Mouse (Mus musculus) c-Kit-positive CD71-positive TER-119-negative erythroid progenitor cells, embryonic 14.5 days (primary cell): ENCODE measurements around the gene Olfr228.
"Not testable (repeated sequence)": the region's sequence is repeated elsewhere in the genome, so short reads cannot be mapped to it uniquely, and the experiment has no call there.

Experiments
- DNase-seq: peaks from one replicate; pipeline ENCODE4 v3.0.0-alpha.2; 2013; ENCODE audit warnings: low read depth

Gene Olfr228

DNA sequence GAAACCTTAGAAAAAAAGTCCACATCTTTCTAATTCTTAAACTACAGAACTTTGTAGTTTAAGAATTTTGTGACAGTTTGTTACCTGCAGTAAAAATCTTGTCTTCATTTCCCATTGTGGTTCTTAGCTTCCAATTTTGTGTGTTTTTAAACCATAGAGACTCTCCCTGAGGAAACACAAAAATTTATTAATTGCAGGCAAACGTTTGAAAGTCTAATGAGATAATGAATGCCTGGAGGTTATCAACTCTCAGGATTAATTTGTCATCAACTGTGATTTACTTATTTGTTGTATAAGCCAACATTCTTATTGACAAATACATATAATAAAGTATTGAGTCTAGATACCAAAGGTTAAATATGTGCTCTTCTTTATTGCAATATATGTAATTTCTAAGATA lies at the start of gene Olfr228:
Gene Olfr228 (minus strand): TSS at position 101 of the 400 bp plus-strand sequence.
- DNase-seq = no peak

DNA sequence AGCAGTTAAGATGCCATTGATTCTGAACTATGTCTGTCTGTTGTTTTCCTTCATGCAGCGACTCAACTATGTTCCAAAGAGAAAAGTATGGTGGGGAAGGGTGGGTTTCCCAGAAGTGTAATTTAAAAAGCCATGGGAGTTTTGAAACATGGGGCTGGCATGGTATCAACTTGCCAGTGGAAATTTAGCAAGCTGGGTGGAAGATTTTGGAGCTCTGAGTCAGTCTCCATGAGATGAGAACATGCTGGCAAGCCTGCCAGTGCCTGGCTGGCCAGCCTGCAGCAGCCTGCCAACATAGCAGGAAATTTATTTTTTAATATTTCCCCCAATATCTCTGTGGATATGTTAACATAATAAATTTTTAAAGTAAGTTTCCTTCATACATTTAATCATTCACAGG lies 43.8 kb upstream of the Olfr228 start:
- no peak for DNase-seq

DNA sequence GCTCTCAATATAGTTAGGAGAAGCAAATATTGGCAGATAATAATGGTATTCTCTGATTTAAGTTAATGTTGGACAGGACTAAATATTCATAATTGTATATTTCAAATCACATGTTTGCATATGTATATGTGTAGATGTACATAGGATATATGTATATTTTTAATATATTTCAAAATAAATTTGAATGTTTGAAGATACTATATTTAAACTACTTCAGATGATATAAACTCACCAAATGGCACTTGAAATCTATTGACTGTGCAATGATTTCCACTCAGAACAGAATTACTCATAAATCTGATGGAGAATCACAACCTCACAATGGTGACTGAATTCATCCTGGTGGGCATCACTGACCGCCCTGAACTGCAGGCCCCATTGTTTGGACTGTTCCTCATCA lies 21.0 kb upstream of the Olfr228 start, which contains the start of gene Olfr1076:
Gene Olfr1076 (plus strand): TSS at position 301 of the 400 bp plus-strand sequence.
- no peak for DNase-seq

DNA sequence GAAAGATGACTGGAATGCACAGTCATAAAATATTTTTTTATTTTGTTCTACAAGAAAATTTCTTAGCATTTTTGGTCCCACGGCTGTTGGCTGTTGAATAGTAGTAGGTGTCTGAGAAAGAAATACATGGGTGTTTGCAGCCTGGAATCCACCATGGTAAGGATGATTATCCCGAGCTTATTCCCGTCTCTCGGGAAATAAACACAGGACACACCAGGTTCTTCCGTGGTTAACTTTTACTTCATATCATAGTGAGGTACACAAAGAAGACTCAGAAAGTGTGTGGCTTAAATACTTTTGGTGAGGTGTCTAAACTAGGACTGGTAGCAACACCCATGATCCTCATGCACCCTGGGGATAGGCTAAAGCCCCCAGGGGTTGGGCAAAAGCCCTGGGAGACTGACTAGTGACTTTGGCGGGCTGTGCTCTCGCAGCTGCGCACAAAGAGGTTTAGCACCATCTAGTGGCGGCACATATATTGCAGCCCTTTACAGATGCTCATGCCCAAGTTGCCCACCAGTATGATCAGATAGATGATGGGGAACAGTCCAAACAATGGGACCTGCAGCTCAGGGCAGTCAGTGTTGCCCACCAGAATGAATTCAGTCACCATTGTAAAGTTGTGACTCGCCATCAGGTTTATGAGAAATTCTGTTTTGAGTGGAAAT lies 22.6 kb downstream of the Olfr228 start:
- DNase-seq = no peak

DNA sequence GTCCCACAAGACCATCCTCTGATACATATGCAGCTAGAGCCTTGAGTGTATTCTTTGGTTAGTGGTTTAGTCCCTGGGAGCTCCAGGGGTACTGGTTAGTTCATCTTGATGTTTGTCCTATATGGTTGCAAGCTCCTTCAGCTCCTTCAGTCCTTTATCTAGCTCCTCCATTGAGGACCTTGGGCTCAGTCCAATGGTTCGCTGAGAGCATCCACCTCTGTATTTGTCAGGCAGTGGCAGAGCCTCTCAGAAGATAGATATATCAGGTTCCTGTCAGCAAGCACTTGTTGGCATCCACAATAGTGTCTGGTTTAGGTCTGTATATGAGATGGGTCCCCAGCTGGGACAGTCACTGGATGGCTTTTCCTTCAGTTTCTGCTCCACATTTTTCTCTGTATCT lies 26.8 kb downstream of the Olfr228 start:
- no peak for DNase-seq

DNA sequence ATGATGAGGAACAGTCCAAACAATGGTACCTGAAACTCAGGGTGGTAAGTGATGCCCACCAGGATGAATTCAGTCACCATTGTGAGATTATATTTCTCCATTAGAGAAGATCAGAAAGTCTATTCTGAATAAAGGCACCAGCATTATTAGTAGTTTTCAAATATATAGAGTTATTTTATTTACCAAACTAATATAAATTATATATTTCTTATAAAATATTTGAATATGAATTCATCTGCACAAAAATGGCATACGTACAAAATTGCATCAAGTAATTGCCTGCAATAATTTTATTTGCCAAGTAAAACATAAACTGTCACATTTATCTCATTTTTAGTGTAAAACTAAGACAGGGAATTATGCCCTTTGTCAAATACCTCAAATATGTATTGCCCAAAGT lies 31.0 kb downstream of the Olfr228 start, which contains the start of gene Olfr1066:
Gene Olfr1066 (minus strand): TSS at position 101 of the 400 bp plus-strand sequence.
- DNase-seq = no peak

DNA sequence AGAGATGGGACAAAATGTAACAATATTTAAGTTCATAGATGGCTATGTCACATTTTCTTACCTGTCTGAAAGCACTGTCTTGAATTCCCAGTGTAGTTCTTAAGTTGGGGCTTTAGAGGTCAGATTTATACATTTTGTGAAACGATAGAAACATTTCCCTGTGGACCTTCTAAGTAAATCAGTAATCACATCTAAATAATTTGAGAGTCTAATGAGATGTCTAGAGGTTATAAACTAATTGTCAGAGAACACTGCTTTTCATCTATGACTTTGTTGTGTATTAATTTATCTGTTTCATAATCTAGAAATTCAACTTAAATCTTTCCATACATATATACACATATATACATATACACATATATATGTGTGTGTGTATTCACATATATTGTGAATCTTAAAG lies 36.7 kb downstream of the Olfr228 start, which contains the start of gene Olfr1065:
Gene Olfr1065 (minus strand): TSS at position 101 of the 400 bp plus-strand sequence.
- DNase-seq = not testable (repeated sequence)

DNA sequence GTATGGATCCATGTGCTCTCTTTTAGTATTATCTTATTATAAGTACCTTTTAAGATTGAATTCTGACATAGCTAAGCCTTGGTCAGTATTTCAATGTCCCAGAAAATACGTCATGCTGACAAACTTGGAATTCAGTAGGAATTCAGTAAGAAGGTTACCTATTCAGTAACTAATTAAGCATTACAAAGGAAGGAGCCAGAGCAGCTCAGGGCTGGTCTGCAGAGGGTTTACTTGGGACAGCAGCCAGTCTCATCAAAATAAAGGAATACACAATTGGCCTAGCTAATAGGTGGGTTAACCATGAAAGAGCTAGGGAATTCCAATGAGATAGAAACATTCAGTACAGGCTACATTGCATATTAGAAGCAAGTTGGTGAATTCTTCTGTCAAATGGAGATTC lies 45.1 kb downstream of the Olfr228 start:
- DNase-seq = not testable (repeated sequence)
